In genomic region chr12:118299956-118300355, GRCm38 (mm10) we compare ENCODE assay signal across 8 mouse cellular contexts. TPM values are rescaled to one million over a fixed set of nuclear protein-coding genes. Genes with fewer than 3 reads are reported as not detected.
DNase-seq lines count a peak whose midpoint lies in the region; ATAC-seq and TF ChIP-seq lines count a peak whose summit lies in the region.

No protein-coding gene starts in this region.

- H3K27ac ChIP-seq in forebrain, embryonic 16.5 days (ENCODE audit: low read length), result no peak overlapping the region
- 0 out of 2 replicates have a peak overlapping the region, but pooled peaks have one; percentile 23 for H3K27ac ChIP-seq in hindbrain, postnatal 0 days
- peak overlapping the region; percentile 93 for H3K27ac ChIP-seq in liver, embryonic 13.5 days
- no peak overlapping the region for H3K27ac ChIP-seq in neural tube, embryonic 14.5 days (ENCODE audit: low read depth, low read length)

- H3K4me1 ChIP-seq in forebrain, embryonic 16.5 days (replicated peaks; ENCODE audit: control insufficient read depth, insufficient read depth, low read length), result peaks cover 24% of the 10 kb centered on the region
- peaks cover 25% of the 10 kb centered on the region; the same call in 1 of the 2 replicates for H3K4me1 ChIP-seq in hindbrain, postnatal 0 days (ENCODE audit: insufficient read depth, low read length)
- H3K4me1 ChIP-seq in liver, embryonic 13.5 days (replicated peaks), result peaks cover 62% of the 10 kb centered on the region
- H3K4me1 ChIP-seq in neural tube, embryonic 14.5 days (ENCODE audit: control insufficient read depth, insufficient read depth, low read length), result peaks cover 30% of the 10 kb centered on the region

- H3K36me3 ChIP-seq in forebrain, embryonic 16.5 days (ENCODE audit: control insufficient read depth, insufficient read depth), result no peaks in the 10 kb centered on the region; the same call in 1 of the 2 replicates
- no peaks in the 10 kb centered on the region for H3K36me3 ChIP-seq in hindbrain, postnatal 0 days (ENCODE audit: insufficient read depth, low read length)
- H3K36me3 ChIP-seq in liver, embryonic 13.5 days, result peaks cover 10% of the 10 kb centered on the region
- H3K36me3 ChIP-seq in neural tube, embryonic 14.5 days (ENCODE audit: control insufficient read depth, insufficient read depth, low read length), result no peaks in the 10 kb centered on the region

- no peak for TF ChIP-seq CTCF in hindbrain, postnatal 0 days (IDR thresholded peaks at IDR 0.05; ENCODE audit: low read depth)

- ATAC-seq in forebrain, embryonic 16.5 days, result no peak
- ATAC-seq in hindbrain, postnatal 0 days, result no peak
- ATAC-seq in liver, embryonic 13.5 days (ENCODE audit: low read depth), result no peak
- ATAC-seq in neural tube, embryonic 14.5 days (ENCODE audit: low read depth), result no peak

- H3K4me2 ChIP-seq in forebrain, embryonic 16.5 days (ENCODE audit: low read length), result peak overlapping the region; percentile 44
- peak overlapping the region; percentile 70 for H3K4me2 ChIP-seq in hindbrain, postnatal 0 days (ENCODE audit: low read depth, low read length)
- peak overlapping the region; percentile 65 for H3K4me2 ChIP-seq in liver, embryonic 13.5 days
- peak overlapping the region; percentile 42 for H3K4me2 ChIP-seq in neural tube, embryonic 14.5 days (ENCODE audit: low read depth, low read length)

- peak; percentile 52 for DNase-seq in ovary, adult 18-20 months (ENCODE audit: low spot score)
- DNase-seq in ovary, postnatal 10 days (ENCODE audit: low spot score), result no peak
- DNase-seq in c-Kit-positive CD71-positive TER-119-positive erythroid progenitor cells, embryonic 14.5 days (ENCODE audit: low spot score), result peak; percentile 42
- peak; percentile 56 for DNase-seq in hindbrain, postnatal 0 days (ENCODE audit: low spot score)
- DNase-seq in liver, embryonic 13.5 days, result peak; percentile 44
- DNase-seq in natural killer cell, adult 2 months (ENCODE audit: low spot score in 2 of 2), result no peak

- H3K9ac ChIP-seq in forebrain, embryonic 16.5 days (replicated peaks; ENCODE audit: low read depth, low read length), result no peak overlapping the region
- no peak overlapping the region for H3K9ac ChIP-seq in hindbrain, postnatal 0 days (replicated peaks; ENCODE audit: low read length)
- H3K9ac ChIP-seq in liver, embryonic 13.5 days, result peak overlapping the region; percentile 85
- no peak overlapping the region for H3K9ac ChIP-seq in neural tube, embryonic 14.5 days (replicated peaks; ENCODE audit: low read depth, low read length)

- H3K27me3 ChIP-seq in forebrain, embryonic 16.5 days (replicated peaks; ENCODE audit: control insufficient read depth, insufficient read depth, low read length), result no peaks in the 10 kb centered on the region
- H3K27me3 ChIP-seq in hindbrain, postnatal 0 days (ENCODE audit: insufficient read depth, low read length), result no peaks in the 10 kb centered on the region
- H3K27me3 ChIP-seq in liver, embryonic 13.5 days, result no peaks in the 10 kb centered on the region
- no peaks in the 10 kb centered on the region for H3K27me3 ChIP-seq in neural tube, embryonic 14.5 days (ENCODE audit: control insufficient read depth, insufficient read depth, low read length)

- no peaks in the 10 kb centered on the region for H3K9me3 ChIP-seq in forebrain, embryonic 16.5 days (ENCODE audit: control insufficient read depth, low read length)
- no peaks in the 10 kb centered on the region for H3K9me3 ChIP-seq in hindbrain, postnatal 0 days (ENCODE audit: low read length)
- H3K9me3 ChIP-seq in liver, embryonic 13.5 days (replicated peaks), result no peaks in the 10 kb centered on the region
- no peaks in the 10 kb centered on the region for H3K9me3 ChIP-seq in neural tube, embryonic 14.5 days (ENCODE audit: control insufficient read depth, low read length)

- peak overlapping the region; percentile 8; the same call in 1 of the 2 replicates for H3K4me3 ChIP-seq in forebrain, embryonic 16.5 days (replicated peaks; ENCODE audit: low read length)
- H3K4me3 ChIP-seq in hindbrain, postnatal 0 days (ENCODE audit: low read length), result peak overlapping the region; percentile 85
- H3K4me3 ChIP-seq in liver, embryonic 13.5 days (replicated peaks), result peak overlapping the region; percentile 74
- peak overlapping the region; percentile 85; the same call in 1 of the 2 replicates for H3K4me3 ChIP-seq in neural tube, embryonic 14.5 days (ENCODE audit: low read depth, low read length)

- 11% methylated on average over 6 of the region's 6 CpGs for WGBS in forebrain, embryonic 16.5 days
- 19% methylated on average over 6 of the region's 6 CpGs for WGBS in hindbrain, postnatal 0 days
- whole genome bisulfite sequencing in liver, embryonic 13.5 days (ENCODE audit: insufficient replicate concordance), result 41% methylated on average over 6 of the region's 6 CpGs
- 32% methylated on average over 6 of the region's 6 CpGs for WGBS in neural tube, embryonic 14.5 days

RNA-seq across cellular contexts. Expression of gene Sp4, which starts 1.3 kb away (rescaled TPM):
- 25.1 and 28.1 TPM in 2 replicates for polyA plus RNA-seq in forebrain, embryonic 16.5 days (2015; fragmentation: Nextera tagmentation; extraction: Ambion mirVana)
- total RNA-seq in hindbrain, postnatal 0 days (2014; rRNA removed), result 41.2 and 47.0 TPM in 2 replicates
- 13.1 and 15.8 TPM in 2 replicates for polyA plus RNA-seq in hindbrain, postnatal 0 days (2015; fragmentation: Nextera tagmentation; extraction: Ambion mirVana)
- polyA plus RNA-seq in liver, embryonic 13.5 days (2015; fragmentation: Nextera tagmentation; extraction: Ambion mirVana), result 4.4 and 6.7 TPM in 2 replicates
- 29.0 and 30.3 TPM in 2 replicates for polyA plus RNA-seq in neural tube, embryonic 14.5 days (2014; fragmentation: Nextera tagmentation; extraction: Ambion mirVana)

Comparison
In these comparisons a context has a peak if more than half of its experiments do, and no peak if none do; other contexts are left out.
1. DNase-seq: peak in ovary, adult 18-20 months (single experiment), c-Kit-positive CD71-positive TER-119-positive erythroid progenitor cells, embryonic 14.5 days (single experiment), hindbrain, postnatal 0 days (single experiment) and liver, embryonic 13.5 days (single experiment); none in ovary, postnatal 10 days (single experiment) and natural killer cell, adult 2 months (0 of 2).
2. H3K27ac ChIP-seq: peak in hindbrain, postnatal 0 days (single experiment) and liver, embryonic 13.5 days (single experiment); none in forebrain, embryonic 16.5 days (single experiment) and neural tube, embryonic 14.5 days (single experiment).
3. H3K4me3 ChIP-seq: peak in every context shown above with its lines; median percentile 85 in hindbrain, postnatal 0 days; 85 in neural tube, embryonic 14.5 days; 74 in liver, embryonic 13.5 days; 8 in forebrain, embryonic 16.5 days.
4. Peak in every context shown above with its lines, with median percentiles within 50 percentile points of each other: H3K4me2 ChIP-seq.